ENCODE assay signal across 9 mouse cellular contexts in genomic region chr9:70942686-70943333, GRCm38 (mm10). TPM values are rescaled to one million over a fixed set of nuclear protein-coding genes. Genes with fewer than 3 reads are reported as not detected.
DNase-seq lines count a peak whose midpoint lies in the region; ATAC-seq lines count a peak whose summit lies in the region.
"Had no signal": no experiment of that assay in that cellular context is flagged by ENCODE, and none has a peak within 500 bp of the region (broad histone marks: within the 10 kb centered on the region; RNA-seq: fewer than 3 reads in every experiment).

No protein-coding gene starts in this region.

- H3K9me3 ChIP-seq in limb, embryonic 15.5 days: no peaks in the 10 kb centered on the region
- no peaks in the 10 kb centered on the region for H3K9me3 ChIP-seq in neural tube, embryonic 15.5 days (replicated peaks)
- H3K9me3 ChIP-seq: embryonic facial prominence, embryonic 15.5 days had no signal

- no peak overlapping the region for H3K4me3 ChIP-seq in limb, embryonic 15.5 days
- H3K4me3 ChIP-seq in neural tube, embryonic 15.5 days (replicated peaks): no peak overlapping the region
- H3K4me3 ChIP-seq: embryonic facial prominence, embryonic 15.5 days had no signal

- no peaks in the 10 kb centered on the region for H3K36me3 ChIP-seq in limb, embryonic 15.5 days
- H3K36me3 ChIP-seq in neural tube, embryonic 15.5 days: no peaks in the 10 kb centered on the region
- H3K36me3 ChIP-seq: embryonic facial prominence, embryonic 15.5 days had no signal

- H3K27ac ChIP-seq in limb, embryonic 15.5 days: no peak overlapping the region
- H3K27ac ChIP-seq in neural tube, embryonic 15.5 days (replicated peaks): no peak overlapping the region
- H3K27ac ChIP-seq: embryonic facial prominence, embryonic 15.5 days had no signal

- DNase-seq in cerebellum, adult 9-10 months: peak; percentile 56
- no peak for DNase-seq in cerebellum, adult 8-10 months
- DNase-seq in 3T3-L1 (ENCODE audit: low read depth, low spot score): peak; percentile 85
- DNase-seq in cerebellum, postnatal 36 days: peak; percentile 26 to 55
- DNase-seq in thymus, postnatal 25 days: no peak

- H3K27me3 ChIP-seq in limb, embryonic 15.5 days: no peaks in the 10 kb centered on the region
- no peaks in the 10 kb centered on the region for H3K27me3 ChIP-seq in neural tube, embryonic 15.5 days (replicated peaks)
- H3K27me3 ChIP-seq: embryonic facial prominence, embryonic 15.5 days had no signal

- ATAC-seq in limb, embryonic 15.5 days (ENCODE audit: insufficient number of reproducible peaks, low FRiP score, low TSS enrichment, low read depth): 0 out of 2 replicates have a peak, but pooled peaks have one; percentile 52
- ATAC-seq in neural tube, embryonic 15.5 days (ENCODE audit: low FRiP score): no peak
- ATAC-seq in inflammation-experienced regulatory T-cells, adult 6 months: no peak

- no peak overlapping the region for H3K9ac ChIP-seq in limb, embryonic 15.5 days
- H3K9ac ChIP-seq in neural tube, embryonic 15.5 days (replicated peaks): no peak overlapping the region
- H3K9ac ChIP-seq: embryonic facial prominence, embryonic 15.5 days had no signal

- no peak overlapping the region for H3K4me2 ChIP-seq in limb, embryonic 15.5 days
- H3K4me2 ChIP-seq in neural tube, embryonic 15.5 days: no peak overlapping the region
- H3K4me2 ChIP-seq: embryonic facial prominence, embryonic 15.5 days had no signal

- H3K4me1 ChIP-seq in limb, embryonic 15.5 days: no peaks in the 10 kb centered on the region
- no peaks in the 10 kb centered on the region for H3K4me1 ChIP-seq in neural tube, embryonic 15.5 days
- H3K4me1 ChIP-seq: embryonic facial prominence, embryonic 15.5 days had no signal

- 68% methylated on average over 9 of the region's 9 CpGs for WGBS in limb, embryonic 15.5 days
- 81% methylated on average over 9 of the region's 9 CpGs for WGBS in neural tube, embryonic 15.5 days

RNA-seq across cellular contexts. Expression of gene Lipc, which starts 9.2 kb away (rescaled TPM):
- polyA plus RNA-seq in limb, embryonic 15.5 days (2015; fragmentation: Nextera tagmentation; extraction: Ambion mirVana): 0.29 and 0.73 TPM in 2 replicates
- polyA plus RNA-seq in neural tube, embryonic 15.5 days (2015; fragmentation: Nextera tagmentation; extraction: Ambion mirVana): 0.35 TPM in 1 of 2 replicates, not detected in the other
- polyA plus RNA-seq in inflammation-experienced regulatory T-cells, adult 6 months (2017; shearing (Covaris generic)): not detected

Comparison
In these comparisons a context has a peak if more than half of its experiments do, and no peak if none do; other contexts are left out.
1. DNase-seq: peak in cerebellum, adult 9-10 months (single experiment), 3T3-L1 (single experiment) and cerebellum, postnatal 36 days (2 of 2); none in cerebellum, adult 8-10 months (single experiment) and thymus, postnatal 25 days (single experiment).